Mouse (Mus musculus) ES-Bruce4 (cell line): ENCODE measurements around the gene Iqcf3. TPM values are rescaled to one million over a fixed set of nuclear protein-coding genes. Genes with fewer than 3 reads are reported as not detected.
"Not testable (repeated sequence)": the region's sequence is repeated elsewhere in the genome, so short reads cannot be mapped to it uniquely, and the experiment has no call there.

Experiments
- H3K27ac ChIP-seq: 2 replicates; pipeline ENCODE4 v1.5.1; 2012; ENCODE audit warnings: low read length, inconsistent platforms; ENCODE audit not compliant: insufficient read depth
- H3K27me3 ChIP-seq: 2 replicates; pipeline ENCODE4 v1.6.1; 2012; ENCODE audit warnings: mild to moderate bottlenecking, low read length, inconsistent platforms; ENCODE audit not compliant: control insufficient read depth, poor library complexity, insufficient read depth, severe bottlenecking
- H3K36me3 ChIP-seq: 2 replicates; pipeline ENCODE4 v1.6.1; 2012; ENCODE audit warnings: inconsistent platforms, mild to moderate bottlenecking, low read length, moderate library complexity; ENCODE audit not compliant: control insufficient read depth, poor library complexity, insufficient read depth, severe bottlenecking
- H3K4me1 ChIP-seq: one replicate; pipeline ENCODE4 v1.8.1; 2011; ENCODE audit warnings: low read length; ENCODE audit not compliant: control insufficient read depth, insufficient read depth
- H3K4me3 ChIP-seq: 2 replicates; pipeline ENCODE4 v1.5.1; 2011; ENCODE audit warnings: low read depth, mild to moderate bottlenecking, low read length
- H3K9ac ChIP-seq: 2 replicates; pipeline ENCODE4 v1.6.1; 2012; ENCODE audit warnings: low read depth, mild to moderate bottlenecking, inconsistent platforms; ENCODE audit not compliant: poor library complexity, severe bottlenecking
- H3K9me3 ChIP-seq: replicated peaks from 2 replicates; pipeline ENCODE4 v1.6.1; 2012; ENCODE audit warnings: mild to moderate bottlenecking, low read length, inconsistent platforms; ENCODE audit not compliant: control insufficient read depth, poor library complexity, insufficient read depth, severe bottlenecking
- CTCF ChIP-seq: IDR thresholded peaks from one replicate; pipeline ENCODE4 v1.8.1; 2011; ENCODE audit warnings: low read depth, low read length
- EP300 ChIP-seq: IDR thresholded peaks from 2 replicates; pipeline ENCODE4 v1.6.1; 2011; ENCODE audit warnings: low read depth, low read length; ENCODE audit not compliant: insufficient read depth
- POLR2A ChIP-seq: IDR thresholded peaks from one replicate; pipeline ENCODE4 v1.8.1; 2011; ENCODE audit warnings: low read length; ENCODE audit not compliant: insufficient read depth
- polyA plus RNA-seq: library from polyadenylated mRNA; stranded (reverse); fragments of >200 nt; gene quantifications from 2 replicates; pipeline ENCODE4 v1.2.4, GENCODE M21; 2011; ENCODE audit warnings: low read depth; ENCODE audit not compliant: missing spikeins, insufficient read depth, insufficient read length

Gene Iqcf3
- polyA plus RNA-seq, 1 experiment = not detected

- H3K9ac ChIP-seq = no peak overlapping the region
- no peaks in the 10 kb centered on the region for H3K4me1 ChIP-seq
- H3K36me3 ChIP-seq = no peaks in the 10 kb centered on the region
- H3K27ac ChIP-seq = no peak overlapping the region
- H3K4me3 ChIP-seq = peak overlapping the region; percentile 26
- TF ChIP-seq POLR2A (no peak), EP300 (no peak), CTCF (no peak)
- no peaks in the 10 kb centered on the region for H3K9me3 ChIP-seq
- no peaks in the 10 kb centered on the region for H3K27me3 ChIP-seq
Measured at GRCm38 (mm10) chr9:106501846-106502245, 59.6 kb downstream of the Iqcf3 start.

GRCm38 (mm10) chr9:106499667-106500066 lies 61.8 kb downstream of the Iqcf3 start, which contains the start of gene Iqcf1:
Iqcf1 (plus strand) TSS chr9:106499967.
- Histone ChIP-seq H3K27ac (no peak within 1 kb of the TSS), H3K9ac (no peak within 1 kb of the TSS), H3K9me3 (no peaks in the 10 kb centered on the region), H3K27me3 (no peaks in the 10 kb centered on the region), H3K4me3 (no peak within 1 kb of the TSS), H3K36me3 (no peaks in the 10 kb centered on the region), H3K4me1 (no peaks in the 10 kb centered on the region)
- TF ChIP-seq POLR2A (no peak), CTCF (no peak), EP300 (no peak)

- not testable (repeated sequence) for H3K27ac ChIP-seq, H3K36me3 ChIP-seq, H3K4me3 ChIP-seq, H3K9ac ChIP-seq, H3K27me3 ChIP-seq, H3K9me3 ChIP-seq, H3K4me1 ChIP-seq
Measured at GRCm38 (mm10) chr9:106487602-106488001, 73.8 kb downstream of the Iqcf3 start.

GRCm38 (mm10) chr9:106485076-106485475 lies 76.4 kb downstream of the Iqcf3 start:
- Histone ChIP-seq H3K27ac (no peak overlapping the region), H3K4me3 (no peak overlapping the region), H3K27me3 (no peaks in the 10 kb centered on the region), H3K36me3 (peaks cover 8% of the 10 kb centered on the region), H3K9me3 (no peaks in the 10 kb centered on the region), H3K9ac (no peak overlapping the region), H3K4me1 (peaks cover 3% of the 10 kb centered on the region)
- no peak for TF ChIP-seq CTCF
- no peak for TF ChIP-seq EP300
- TF ChIP-seq POLR2A = no peak

GRCm38 (mm10) chr9:106483606-106484005 lies 77.8 kb downstream of the Iqcf3 start:
- Histone ChIP-seq H3K9me3 (no peaks in the 10 kb centered on the region), H3K36me3 (peaks cover 8% of the 10 kb centered on the region), H3K4me1 (peaks cover 3% of the 10 kb centered on the region), H3K27ac (no peak overlapping the region), H3K4me3 (no peak overlapping the region), H3K9ac (no peak overlapping the region), H3K27me3 (no peaks in the 10 kb centered on the region)
- TF ChIP-seq EP300 = no peak
- no peak for TF ChIP-seq POLR2A
- no peak for TF ChIP-seq CTCF

- peaks cover 3% of the 10 kb centered on the region for H3K4me1 ChIP-seq
- no peak overlapping the region for H3K4me3 ChIP-seq
- H3K27me3 ChIP-seq = no peaks in the 10 kb centered on the region
- H3K36me3 ChIP-seq = peaks cover 8% of the 10 kb centered on the region
- H3K9ac ChIP-seq = no peak overlapping the region
- no peak for TF ChIP-seq POLR2A
- H3K9me3 ChIP-seq = no peaks in the 10 kb centered on the region
- no peak overlapping the region for H3K27ac ChIP-seq
Measured at GRCm38 (mm10) chr9:106483136-106483535, 78.3 kb downstream of the Iqcf3 start.
